Mouse (Mus musculus) megakaryocyte, embryonic 14.5 days (primary cell): ENCODE measurements around the gene Rims4.

Experiments
- FLI1 ChIP-seq: IDR thresholded peaks from 2 replicates; pipeline ENCODE4 v1.6.1; 2012; ENCODE audit warnings: low read length, inconsistent platforms, mixed read lengths
- GATA1 ChIP-seq: IDR thresholded peaks from 3 replicates; pipeline ENCODE4 v1.6.1; 2012; ENCODE audit warnings: mixed read lengths, low read length, inconsistent platforms, borderline replicate concordance

DNA sequence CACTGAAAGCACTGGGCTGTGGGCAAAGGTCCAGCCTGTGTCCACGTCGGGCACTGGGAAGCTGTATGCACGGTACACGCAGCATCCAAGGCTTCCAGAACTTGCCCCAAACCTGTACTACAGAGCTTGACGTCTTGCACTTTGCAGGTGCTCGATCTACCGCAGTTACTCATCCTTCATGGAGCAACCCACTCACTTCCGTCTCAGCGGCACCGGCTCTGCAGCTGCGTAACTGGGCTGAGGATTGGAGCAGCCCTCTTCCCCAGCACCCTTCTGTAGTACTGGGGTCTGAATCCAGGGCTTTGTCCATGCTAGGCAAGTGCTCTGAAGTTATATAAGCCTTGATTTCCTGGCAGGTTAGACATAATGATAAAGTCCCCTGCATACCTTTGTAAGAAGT lies 27.2 kb downstream of the Rims4 start:
- TF ChIP-seq GATA1 (no peak), FLI1 (no peak)
